Mouse (Mus musculus): Measurements from ENCODE around the gene Olfr1425. TPM values are rescaled to one million over a fixed set of nuclear protein-coding genes. Genes with fewer than 3 reads are reported as not detected.
"Not testable (repeated sequence)": the region's sequence is repeated elsewhere in the genome, so short reads cannot be mapped to it uniquely, and the experiment has no call there.

Olfr1425 gene
- not detected in 2 replicates for polyA plus RNA-seq (2016; fragmentation: Nextera tagmentation; extraction: Ambion mirVana)

- not testable (repeated sequence) for H3K4me3 ChIP-seq; H3K36me3 ChIP-seq; H3K27me3 ChIP-seq (ENCODE audit: low read depth, poor library complexity, severe bottlenecking); H3K27ac ChIP-seq; H3K4me1 ChIP-seq; DNase-seq (ENCODE audit: low spot score); H3K9me3 ChIP-seq (replicated peaks)
- WGBS, result 93% methylated on average over 4 of the region's 4 CpGs
Observed at GRCm38 (mm10) chr19:12077631-12078030, at the start of gene Olfr1425. TSS of gene Olfr1425 (minus strand) at chr19:12077731.

GRCm38 (mm10) chr19:12123103-12123502, 45.6 kb upstream of the Olfr1425 start, which contains the start of gene Olfr76:
TSS of gene Olfr76 (minus strand) at chr19:12123203.
- no peak for DNase-seq (ENCODE audit: low spot score)
- Histone ChIP-seq H3K27me3 (ENCODE audit: low read depth, poor library complexity, severe bottlenecking) (no peaks in the 10 kb centered on the region), H3K4me3 (no peak within 1 kb of the TSS), H3K36me3 (no peaks in the 10 kb centered on the region), H3K4me1 (no peaks in the 10 kb centered on the region), H3K27ac (no peak within 1 kb of the TSS), H3K9me3 (replicated peaks) (no peaks in the 10 kb centered on the region)
- 78% methylated on average over 3 of the region's 3 CpGs for WGBS

GRCm38 (mm10) chr19:12116464-12116863, 38.9 kb upstream of the Olfr1425 start:
- no peaks in the 10 kb centered on the region for H3K9me3 ChIP-seq (replicated peaks)
- H3K36me3 ChIP-seq, result no peaks in the 10 kb centered on the region
- H3K4me3 ChIP-seq, result no peak overlapping the region
- H3K27ac ChIP-seq, result no peak overlapping the region
- 91% methylated on average over 3 of the region's 3 CpGs for WGBS
- no peaks in the 10 kb centered on the region for H3K27me3 ChIP-seq (ENCODE audit: low read depth, poor library complexity, severe bottlenecking)
- DNase-seq (ENCODE audit: low spot score), result no peak
- H3K4me1 ChIP-seq, result no peaks in the 10 kb centered on the region

- Histone ChIP-seq H3K4me1 (no peaks in the 10 kb centered on the region), H3K27me3 (ENCODE audit: low read depth, poor library complexity, severe bottlenecking) (no peaks in the 10 kb centered on the region), H3K36me3 (no peaks in the 10 kb centered on the region), H3K9me3 (replicated peaks) (no peaks in the 10 kb centered on the region), H3K27ac (no peak within 1 kb of the TSS), H3K4me3 (no peak within 1 kb of the TSS)
- DNase-seq (ENCODE audit: low spot score), result no peak
- 76% methylated on average over 1 of the region's 1 CpGs for WGBS
Observed at GRCm38 (mm10) chr19:12115797-12116196, 38.3 kb upstream of the Olfr1425 start, which contains the start of gene Olfr1428. TSS of gene Olfr1428 (minus strand) at chr19:12115897.

- WGBS, result 80% methylated on average over 1 of the region's 1 CpGs
- Histone ChIP-seq H3K36me3 (no peaks in the 10 kb centered on the region), H3K4me3 (no peak overlapping the region), H3K4me1 (no peaks in the 10 kb centered on the region), H3K27me3 (ENCODE audit: low read depth, poor library complexity, severe bottlenecking) (no peaks in the 10 kb centered on the region), H3K27ac (no peak overlapping the region), H3K9me3 (replicated peaks) (no peaks in the 10 kb centered on the region)
- no peak for DNase-seq (ENCODE audit: low spot score)
Observed at GRCm38 (mm10) chr19:12113807-12114206, 36.3 kb upstream of the Olfr1425 start.

GRCm38 (mm10) chr19:12104541-12104940, 27.0 kb upstream of the Olfr1425 start:
- no peak for DNase-seq (ENCODE audit: low spot score)
- Histone ChIP-seq H3K27me3 (ENCODE audit: low read depth, poor library complexity, severe bottlenecking) (no peaks in the 10 kb centered on the region), H3K9me3 (replicated peaks) (no peaks in the 10 kb centered on the region), H3K4me3 (no peak overlapping the region), H3K4me1 (no peaks in the 10 kb centered on the region), H3K36me3 (no peaks in the 10 kb centered on the region), H3K27ac (no peak overlapping the region)
- WGBS, result 71% methylated on average over 1 of the region's 1 CpGs

- 88% methylated on average over 2 of the region's 2 CpGs for WGBS
- H3K27ac ChIP-seq, result no peak within 1 kb of the TSS
- DNase-seq (ENCODE audit: low spot score), result no peak
- H3K9me3 ChIP-seq (replicated peaks), result no peaks in the 10 kb centered on the region
- H3K4me1 ChIP-seq, result no peaks in the 10 kb centered on the region
- no peaks in the 10 kb centered on the region for H3K27me3 ChIP-seq (ENCODE audit: low read depth, poor library complexity, severe bottlenecking)
- H3K36me3 ChIP-seq, result no peaks in the 10 kb centered on the region
- no peak within 1 kb of the TSS for H3K4me3 ChIP-seq
Observed at GRCm38 (mm10) chr19:12103234-12103633, 25.7 kb upstream of the Olfr1425 start, which contains the start of gene Olfr1427. TSS of gene Olfr1427 (minus strand) at chr19:12103334.

GRCm38 (mm10) chr19:12091913-12092312, 14.4 kb upstream of the Olfr1425 start, which contains the start of gene Olfr1426:
TSS of gene Olfr1426 (minus strand) at chr19:12092013.
- WGBS, result 86% methylated on average over 1 of the region's 1 CpGs
- no peak for DNase-seq (ENCODE audit: low spot score)
- Histone ChIP-seq H3K36me3 (no peaks in the 10 kb centered on the region), H3K27me3 (ENCODE audit: low read depth, poor library complexity, severe bottlenecking) (no peaks in the 10 kb centered on the region), H3K4me1 (no peaks in the 10 kb centered on the region), H3K4me3 (no peak within 1 kb of the TSS), H3K9me3 (replicated peaks) (no peaks in the 10 kb centered on the region), H3K27ac (no peak within 1 kb of the TSS)

- not testable (repeated sequence) for H3K36me3 ChIP-seq; H3K9me3 ChIP-seq (replicated peaks); H3K27ac ChIP-seq; H3K4me3 ChIP-seq; H3K4me1 ChIP-seq; H3K27me3 ChIP-seq (ENCODE audit: low read depth, poor library complexity, severe bottlenecking); DNase-seq (ENCODE audit: low spot score)
- WGBS, result 98% methylated on average over 1 of the region's 1 CpGs
Observed at GRCm38 (mm10) chr19:12069546-12069945, 8.0 kb downstream of the Olfr1425 start.

- not testable (repeated sequence) for H3K27ac ChIP-seq; DNase-seq (ENCODE audit: low spot score); H3K36me3 ChIP-seq; H3K27me3 ChIP-seq (ENCODE audit: low read depth, poor library complexity, severe bottlenecking); H3K9me3 ChIP-seq (replicated peaks); H3K4me3 ChIP-seq; H3K4me1 ChIP-seq
- 80% methylated on average over 1 of the region's 1 CpGs for WGBS
Observed at GRCm38 (mm10) chr19:12067806-12068205, 9.7 kb downstream of the Olfr1425 start.

GRCm38 (mm10) chr19:12062582-12062981, 14.9 kb downstream of the Olfr1425 start, which contains the start of gene Olfr1424:
TSS of gene Olfr1424 (minus strand) at chr19:12062682.
- not testable (repeated sequence) for H3K36me3 ChIP-seq; H3K27me3 ChIP-seq (ENCODE audit: low read depth, poor library complexity, severe bottlenecking); H3K4me3 ChIP-seq; H3K27ac ChIP-seq; DNase-seq (ENCODE audit: low spot score); H3K4me1 ChIP-seq; H3K9me3 ChIP-seq (replicated peaks)
- WGBS, result 96% methylated on average over 1 of the region's 1 CpGs

- Histone ChIP-seq H3K9me3 (replicated peaks) (no peaks in the 10 kb centered on the region), H3K27ac (no peak overlapping the region), H3K36me3 (no peaks in the 10 kb centered on the region), H3K27me3 (ENCODE audit: low read depth, poor library complexity, severe bottlenecking) (no peaks in the 10 kb centered on the region), H3K4me1 (no peaks in the 10 kb centered on the region), H3K4me3 (no peak overlapping the region)
- WGBS, result 90% methylated on average over 5 of the region's 5 CpGs
- DNase-seq (ENCODE audit: low spot score), result no peak
Observed at GRCm38 (mm10) chr19:12043163-12043562, 34.4 kb downstream of the Olfr1425 start.

- Histone ChIP-seq H3K27me3 (ENCODE audit: low read depth, poor library complexity, severe bottlenecking) (no peaks in the 10 kb centered on the region), H3K4me1 (no peaks in the 10 kb centered on the region), H3K36me3 (no peaks in the 10 kb centered on the region), H3K9me3 (replicated peaks) (no peaks in the 10 kb centered on the region), H3K4me3 (no peak within 1 kb of the TSS), H3K27ac (no peak within 1 kb of the TSS)
- WGBS, result 73% methylated on average over 2 of the region's 2 CpGs
- no peak for DNase-seq (ENCODE audit: low spot score)
Observed at GRCm38 (mm10) chr19:12041217-12041616, 36.3 kb downstream of the Olfr1425 start, which contains the start of gene Olfr1423. TSS of gene Olfr1423 (minus strand) at chr19:12041317.

- Histone ChIP-seq H3K36me3 (no peaks in the 10 kb centered on the region), H3K27ac (no peak overlapping the region), H3K9me3 (replicated peaks) (no peaks in the 10 kb centered on the region), H3K4me3 (no peak overlapping the region), H3K4me1 (no peaks in the 10 kb centered on the region), H3K27me3 (ENCODE audit: low read depth, poor library complexity, severe bottlenecking) (no peaks in the 10 kb centered on the region)
- no peak for DNase-seq (ENCODE audit: low spot score)
Observed at GRCm38 (mm10) chr19:12037727-12038126, 39.8 kb downstream of the Olfr1425 start.

All from limb, embryonic 10.5 days (tissue).